Comparison of ENCODE assay signal across 1 mouse cellular context in genomic region chr11:69388680-69389079, GRCm38 (mm10).
TF ChIP-seq lines count a peak whose summit lies in the region.

No protein-coding gene starts in this region.

TF ChIP-seq in ES-E14, 5 proteins besides CTCF, POLR2A, EP300 and RAD21:
- TF ChIP-seq ZC3H11A (IDR thresholded peaks at IDR 0.05; ENCODE audit: borderline replicate concordance, low read depth, low read length): no peak
- no peak for TF ChIP-seq HCFC1 (IDR thresholded peaks at IDR 0.05; ENCODE audit: borderline replicate concordance, insufficient read depth, low read length)
- no peak for TF ChIP-seq MAFK (IDR thresholded peaks at IDR 0.05; ENCODE audit: insufficient read depth, low read depth, low read length)
- peak; percentile 67; the same call in 1 of the 2 replicates for TF ChIP-seq ZNF384 (IDR thresholded peaks at IDR 0.05; ENCODE audit: low read depth, low read length)
- TF ChIP-seq CHD2 (IDR thresholded peaks at IDR 0.05; ENCODE audit: low read depth, low read length): no peak
